Mouse (Mus musculus): ENCODE data around the gene Pax5.

DNA sequence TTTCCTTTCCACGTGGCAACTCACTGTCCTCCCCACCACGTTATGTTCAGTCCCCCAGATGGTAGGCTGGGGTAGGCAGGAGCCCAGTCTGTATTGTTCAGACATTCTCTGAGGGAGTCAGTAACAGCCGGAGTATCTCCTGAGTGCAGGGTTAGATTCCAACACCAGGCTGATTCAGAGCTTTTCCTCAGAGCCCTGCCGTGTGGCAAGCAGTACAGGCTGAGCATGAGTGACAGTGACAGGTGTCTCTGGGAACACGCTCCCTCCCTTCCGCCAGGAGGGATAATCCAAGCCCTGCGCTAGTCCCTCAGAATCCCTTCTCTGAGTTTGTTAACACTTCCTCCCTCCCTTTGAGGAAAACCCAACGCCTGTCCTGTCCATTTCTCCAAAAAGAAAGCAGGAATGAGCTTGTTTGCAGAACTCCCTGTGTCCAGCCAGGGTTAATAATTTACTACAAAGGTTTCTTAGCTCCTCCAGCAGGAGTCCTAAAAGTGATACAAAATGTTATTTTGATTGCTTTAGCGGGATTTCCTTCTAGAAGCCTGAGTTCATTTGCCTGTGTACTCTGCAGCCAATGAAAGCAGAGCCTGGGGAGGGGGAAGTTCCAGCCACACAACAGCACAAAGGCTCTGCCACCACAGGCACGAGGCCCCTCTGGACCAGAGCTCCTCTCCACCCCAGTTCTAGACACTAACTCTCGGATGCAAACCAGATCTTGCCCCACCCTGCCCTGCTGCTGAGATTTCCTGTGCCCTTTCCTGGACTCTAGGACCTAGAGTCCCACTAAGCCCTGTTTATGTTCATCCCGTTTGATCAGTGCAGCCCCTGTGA lies 76.4 kb downstream of the Pax5 start:
- TF ChIP-seq EP300 (IDR thresholded peaks at IDR 0.05; ENCODE audit: low read depth) (no peak), CTCF (IDR thresholded peaks at IDR 0.05; ENCODE audit: low read depth) (no peak)

Data from liver, postnatal 0 days (tissue).